Mouse (Mus musculus) liver, adult 2 months (tissue): ENCODE measurements around the gene Adam10. TPM values are rescaled to one million over a fixed set of nuclear protein-coding genes. Genes with fewer than 3 reads are reported as not detected.
A peak's percentile ranks its signal among the peaks of the same experiment; 100 is the strongest.

Experiments used
- DNase-seq: peaks from one replicate; pipeline ENCODE4 v3.0.0-alpha.2; 2011; ENCODE audit warnings: low read depth, low spot score; ENCODE audit errors: extremely low read depth
- H3K27ac ChIP-seq: fragments of 200-500 bp; replicated peaks from 2 replicates; pipeline ENCODE4 v1.5.1; 2012; ENCODE audit warnings: low read depth, mild to moderate bottlenecking, control low read depth, inconsistent platforms, low read length; ENCODE audit not compliant: insufficient read depth
- H3K27me3 ChIP-seq: fragments of 200-500 bp; 2 replicates; pipeline ENCODE4 v1.6.1; 2012; ENCODE audit warnings: mild to moderate bottlenecking, moderate library complexity, low read length, inconsistent platforms; ENCODE audit not compliant: control insufficient read depth, insufficient read depth
- H3K36me3 ChIP-seq: fragments of 200-500 bp; 2 replicates; pipeline ENCODE4 v1.6.1; 2012; ENCODE audit warnings: low read length, inconsistent platforms; ENCODE audit not compliant: control insufficient read depth, insufficient read depth
- H3K4me1 ChIP-seq: fragments of 200-500 bp; 2 replicates; pipeline ENCODE4 v1.6.1; 2011; ENCODE audit warnings: low read length; ENCODE audit not compliant: control insufficient read depth, insufficient read depth
- H3K4me3 ChIP-seq: fragments of 200-500 bp; 2 replicates; pipeline ENCODE4 v1.5.1; 2011; ENCODE audit warnings: low read depth, mild to moderate bottlenecking, control low read depth, low read length, moderate library complexity; ENCODE audit not compliant: insufficient read depth
- H3K79me2 ChIP-seq: fragments of 200-500 bp; 2 replicates; pipeline ENCODE4 v1.6.1; 2012; ENCODE audit warnings: inconsistent platforms, mild to moderate bottlenecking, low read length, moderate library complexity; ENCODE audit not compliant: control insufficient read depth, insufficient read depth
- H3K9ac ChIP-seq: fragments of 200-500 bp; 2 replicates; pipeline ENCODE4 v1.6.1; 2012; ENCODE audit warnings: low read depth, mild to moderate bottlenecking, control low read depth, inconsistent platforms, low read length
- CTCF ChIP-seq: fragments of 200-500 bp; IDR thresholded peaks from 2 replicates; pipeline ENCODE4 v1.5.1; 2011; ENCODE audit warnings: low read depth, low read length, control low read depth
- POLR2A ChIP-seq: fragments of 200-500 bp; IDR thresholded peaks from 2 replicates; pipeline ENCODE4 v1.6.1; 2011; ENCODE audit warnings: low read length, control low read depth; ENCODE audit not compliant: insufficient read depth; ENCODE audit errors: extremely low read depth
- WGBS: fragments of 180-500 bp; shearing (Covaris S2); methylation state at CpG from one replicate; pipeline ENCODE4 v1.1.7; 2018; 5-methylcytosine and 5-hydroxymethylcytosine counted together
- polyA plus RNA-seq: library from polyadenylated mRNA; depleted of rRNA; stranded (reverse); fragments of >200 nt; gene quantifications from 2 replicates; pipeline ENCODE4 v1.2.3, GENCODE M21; 2012
- total RNA-seq: library from RNA; depleted of rRNA; stranded (reverse); fragments of >200 nt; gene quantifications from 2 replicates; pipeline ENCODE4 v1.2.3, GENCODE M21; 2014

Gene Adam10
- total and polyA plus RNA-seq, 2 experiments, result 4.9 to 16.8 TPM

DNA sequence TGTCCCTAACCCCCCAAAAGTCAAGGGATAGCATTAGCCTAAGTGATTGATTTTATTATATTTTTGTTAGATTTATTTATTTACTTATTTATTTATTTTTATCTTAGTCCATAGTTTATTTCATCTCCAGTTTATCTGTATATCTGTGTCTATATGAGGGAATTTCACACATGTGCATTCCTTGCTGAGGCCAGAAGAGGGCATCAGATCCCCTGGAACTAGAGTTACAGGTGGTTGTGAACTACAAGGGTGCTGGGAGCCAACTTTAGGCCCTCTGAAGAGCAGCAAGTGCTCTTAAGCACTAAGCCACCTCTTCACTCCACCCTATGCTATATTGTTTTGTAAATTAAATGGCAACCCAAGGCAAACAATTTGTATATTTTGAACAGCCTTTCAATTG, 10.7 kb upstream of the Adam10 start:
- no peak overlapping the region for H3K4me3 ChIP-seq
- H3K9ac ChIP-seq, result no peak overlapping the region
- H3K27ac ChIP-seq, result no peak overlapping the region
- no peaks in the 10 kb centered on the region for H3K36me3 ChIP-seq
- DNase-seq, result no peak
- TF ChIP-seq POLR2A (no peak), CTCF (no peak)
- no peaks in the 10 kb centered on the region for H3K27me3 ChIP-seq
- peaks cover 9% of the 10 kb centered on the region; the same call in 1 of the 2 replicates for H3K4me1 ChIP-seq
- H3K79me2 ChIP-seq, result no peaks in the 10 kb centered on the region

DNA sequence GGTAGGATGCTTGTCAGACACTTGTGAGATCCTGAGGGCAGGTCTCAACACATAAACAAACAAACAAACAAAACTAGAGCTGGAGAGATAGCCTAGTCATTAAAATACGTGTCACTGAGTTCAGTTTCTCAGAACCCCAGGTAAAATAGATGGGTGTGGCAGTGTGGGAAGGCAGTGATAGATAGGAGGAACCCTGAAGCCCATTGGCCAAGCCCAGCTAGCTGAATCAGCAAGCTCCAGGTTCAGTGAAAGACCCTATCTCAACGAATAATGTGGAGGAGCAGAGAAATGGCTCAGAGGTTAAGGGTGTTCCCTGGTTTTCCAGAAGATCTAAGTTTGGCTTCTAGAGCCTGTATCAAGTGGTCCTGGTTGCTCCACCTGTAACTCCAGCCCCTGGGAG, 9.6 kb upstream of the Adam10 start:
- Histone ChIP-seq H3K4me3 (no peak overlapping the region), H3K9ac (no peak overlapping the region)

DNA sequence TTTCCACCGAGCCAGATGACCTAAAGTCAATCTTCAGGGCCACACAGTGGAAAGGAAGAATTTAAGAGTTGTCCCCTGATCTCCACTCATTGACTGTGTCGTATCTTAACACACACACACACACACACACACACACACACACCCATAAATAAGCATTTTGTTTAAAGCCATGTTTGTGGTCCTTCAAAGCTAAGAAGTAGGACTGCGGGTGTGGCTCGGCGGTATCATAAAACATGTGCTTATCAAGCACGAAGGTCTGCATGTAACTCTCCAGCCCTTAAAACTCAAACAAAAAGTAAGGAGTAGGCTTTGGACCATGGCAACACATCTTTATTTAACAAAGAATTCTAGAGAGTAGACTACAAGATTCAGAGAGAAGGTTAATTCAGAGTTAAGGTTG, 8.4 kb upstream of the Adam10 start:
- 89% methylated on average over 6 of the region's 6 CpGs for WGBS
- no peaks in the 10 kb centered on the region for H3K79me2 ChIP-seq
- no peak overlapping the region for H3K27ac ChIP-seq
- H3K9ac ChIP-seq, result no peak overlapping the region
- no peaks in the 10 kb centered on the region for H3K36me3 ChIP-seq
- TF ChIP-seq CTCF (no peak), POLR2A (no peak)
- H3K4me3 ChIP-seq, result no peak overlapping the region
- DNase-seq, result no peak
- H3K4me1 ChIP-seq, result peaks cover 9% of the 10 kb centered on the region; the same call in 1 of the 2 replicates
- H3K27me3 ChIP-seq, result no peaks in the 10 kb centered on the region

More for the DNA sequence above, 9.6 kb upstream of the Adam10 start:
- DNase-seq, result no peak
- no peaks in the 10 kb centered on the region for H3K27me3 ChIP-seq
- no peaks in the 10 kb centered on the region for H3K79me2 ChIP-seq
- H3K36me3 ChIP-seq, result no peaks in the 10 kb centered on the region
- H3K27ac ChIP-seq, result no peak overlapping the region
- 48% methylated on average over 2 of the region's 2 CpGs for WGBS
- no peak for TF ChIP-seq POLR2A
- TF ChIP-seq CTCF, result no peak
- H3K4me1 ChIP-seq, result peaks cover 9% of the 10 kb centered on the region; the same call in 1 of the 2 replicates

DNA sequence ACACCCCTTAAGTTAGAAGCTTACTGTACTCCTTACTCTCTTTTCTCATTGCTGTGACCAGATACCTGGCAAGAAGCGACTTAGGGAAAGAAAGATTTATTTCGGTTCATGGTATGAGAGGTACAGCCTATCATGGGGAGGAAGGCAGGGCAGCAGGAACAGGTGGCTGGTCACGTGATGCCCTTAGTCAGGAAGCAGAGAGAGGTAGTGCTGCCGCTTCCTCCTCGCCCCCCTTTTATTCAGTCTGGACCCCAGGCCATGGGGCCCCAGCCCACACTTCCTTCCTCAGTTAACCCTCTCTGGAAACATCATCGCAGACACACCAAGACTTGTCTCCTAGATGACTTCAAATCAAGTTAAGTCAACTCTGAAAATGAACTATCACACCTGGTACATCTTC, 7.5 kb upstream of the Adam10 start:
- no peaks in the 10 kb centered on the region for H3K79me2 ChIP-seq
- H3K9ac ChIP-seq, result no peak overlapping the region
- no peak overlapping the region for H3K4me3 ChIP-seq
- DNase-seq, result no peak
- H3K4me1 ChIP-seq, result peaks cover 7% of the 10 kb centered on the region; the same call in 1 of the 2 replicates
- H3K36me3 ChIP-seq, result no peaks in the 10 kb centered on the region
- no peak for TF ChIP-seq CTCF
- TF ChIP-seq POLR2A, result no peak
- WGBS, result 75% methylated on average over 6 of the region's 6 CpGs
- H3K27me3 ChIP-seq, result no peaks in the 10 kb centered on the region
- H3K27ac ChIP-seq, result no peak overlapping the region

DNA sequence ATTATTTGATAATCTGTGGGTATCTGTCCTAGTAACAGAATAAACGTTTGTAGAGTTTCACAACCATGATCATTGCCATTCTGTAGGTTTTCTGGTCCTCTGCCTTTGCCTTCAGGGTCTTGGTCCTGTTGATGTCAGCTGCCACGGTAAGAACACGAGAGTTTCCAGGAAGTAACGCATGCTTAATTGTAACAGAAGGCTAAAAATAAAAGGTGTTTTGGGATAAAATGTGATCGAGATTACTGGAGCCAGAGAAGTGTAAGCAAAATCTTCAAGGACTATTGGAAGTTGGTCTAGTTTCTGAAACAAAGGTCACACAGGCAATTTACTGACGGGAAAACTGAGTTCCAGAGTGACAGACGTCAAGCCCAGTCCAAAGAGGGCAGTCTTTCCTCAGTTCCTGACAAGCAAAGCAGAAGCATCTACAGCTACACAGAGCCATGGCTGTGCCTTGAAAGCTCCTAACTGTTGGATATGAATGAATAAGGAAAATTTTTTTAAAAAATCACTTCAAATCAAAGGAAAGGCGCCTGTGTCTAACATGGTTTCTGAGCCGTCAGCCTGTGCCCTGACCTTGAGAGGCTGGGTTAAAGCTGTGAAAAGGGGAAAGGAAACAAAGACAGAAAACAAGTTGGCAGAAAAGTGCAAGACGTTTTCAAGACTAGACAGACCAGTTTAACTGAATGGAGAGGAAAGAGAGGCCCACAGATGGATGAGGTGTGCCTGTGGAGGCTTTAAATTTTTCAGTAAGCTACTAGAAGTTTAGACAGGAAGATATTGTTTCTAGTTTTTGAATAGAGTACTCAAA, 6.8 kb upstream of the Adam10 start:
- H3K4me3 ChIP-seq, result no peak overlapping the region
- H3K27ac ChIP-seq, result no peak overlapping the region
- H3K9ac ChIP-seq, result no peak overlapping the region
- H3K79me2 ChIP-seq, result no peaks in the 10 kb centered on the region
- peak; percentile 68 for DNase-seq
- no peaks in the 10 kb centered on the region for H3K36me3 ChIP-seq
- peaks cover 2% of the 10 kb centered on the region; the same call in 1 of the 2 replicates for H3K4me1 ChIP-seq
- 29% methylated on average over 10 of the region's 10 CpGs for WGBS
- no peak for TF ChIP-seq POLR2A
- TF ChIP-seq CTCF, result peak; percentile 62
- no peaks in the 10 kb centered on the region for H3K27me3 ChIP-seq

DNA sequence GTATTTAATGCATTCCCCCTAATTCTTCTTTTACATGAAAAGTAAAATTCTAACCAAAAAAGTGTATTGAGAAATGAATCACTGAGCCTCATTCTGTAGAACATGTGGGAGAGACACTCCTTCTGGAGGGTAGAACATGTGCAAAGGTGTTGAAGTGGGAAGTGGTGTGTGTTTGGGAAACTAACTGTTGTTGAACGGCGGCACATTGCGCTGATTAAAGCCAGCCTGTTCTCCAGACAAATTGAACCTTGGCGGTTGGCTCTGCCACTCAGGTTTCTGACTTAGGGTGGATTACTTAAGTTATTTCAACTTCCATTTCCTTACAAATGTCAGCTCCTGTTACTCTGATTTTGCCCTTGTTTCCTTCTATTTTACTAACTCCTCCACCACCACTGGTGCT, 5.1 kb upstream of the Adam10 start:
- WGBS, result 96% methylated on average over 4 of the region's 4 CpGs
- H3K27ac ChIP-seq, result no peak overlapping the region

More for the DNA sequence above, 5.1 kb upstream of the Adam10 start:
- no peaks in the 10 kb centered on the region for H3K27me3 ChIP-seq
- H3K4me1 ChIP-seq, result peaks cover 2% of the 10 kb centered on the region; the same call in 1 of the 2 replicates
- no peak for DNase-seq
- no peak overlapping the region for H3K9ac ChIP-seq
- H3K36me3 ChIP-seq, result no peaks in the 10 kb centered on the region
- no peak overlapping the region for H3K4me3 ChIP-seq
- TF ChIP-seq POLR2A (no peak), CTCF (no peak)
- H3K79me2 ChIP-seq, result no peaks in the 10 kb centered on the region
